Mouse (Mus musculus): ENCODE results near the gene Mrpl49. TPM values are rescaled to one million over a fixed set of nuclear protein-coding genes. Genes with fewer than 3 reads are reported as not detected.

Mrpl49 gene
- polyA plus RNA-seq, 1 experiment from 2014 or later, result 66.2 TPM

DNA sequence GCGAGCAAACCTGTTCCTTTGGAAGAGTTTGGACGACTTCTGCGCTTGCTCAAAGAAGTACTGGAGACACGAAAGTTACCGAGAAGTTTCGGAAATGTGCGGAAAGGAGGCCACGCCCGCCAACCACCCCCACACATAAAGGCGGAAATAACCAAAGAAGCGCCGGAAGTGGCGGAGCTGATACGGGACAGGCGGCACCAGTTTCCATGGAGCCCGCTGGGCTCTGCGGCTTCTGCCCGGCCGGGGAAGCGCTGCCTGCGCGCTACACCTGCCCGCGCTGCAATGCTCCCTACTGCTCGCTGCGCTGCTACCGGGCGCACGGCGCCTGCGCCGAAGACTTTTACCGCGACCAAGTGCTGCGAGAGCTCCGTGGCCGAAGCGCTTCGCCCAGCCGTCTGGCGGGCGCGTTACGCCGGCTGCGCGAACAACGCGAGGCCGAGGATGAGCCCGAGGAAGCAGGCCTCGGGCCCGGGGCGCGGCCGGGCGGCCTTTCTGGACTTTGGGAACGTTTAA, 3.5 kb upstream of the Mrpl49 start, which contains the start of gene Znhit2:
Znhit2 (plus strand) TSS at position 172 of the 513 bp plus-strand sequence.
- peak within 1 kb of the TSS; percentile 94 for H3K4me3 ChIP-seq (replicated peaks; ENCODE audit: low read depth, low read length)
- H3K36me3 ChIP-seq (ENCODE audit: insufficient read depth, low read length), result no peaks in the 10 kb centered on the region; the same call in 1 of the 2 replicates
- ATAC-seq (replicated peaks; ENCODE audit: low FRiP score, low read depth) (peak; percentile 58), DNase-seq (ENCODE audit: low spot score) (peak; percentile 98)
- no peaks in the 10 kb centered on the region for H3K27me3 ChIP-seq (ENCODE audit: insufficient read depth, low read length)
- peak within 1 kb of the TSS; percentile 98 for H3K27ac ChIP-seq
- under 1% methylated on average over 57 of the region's 58 CpGs for WGBS
- H3K9me3 ChIP-seq (replicated peaks; ENCODE audit: low read length), result no peaks in the 10 kb centered on the region
- peak within 1 kb of the TSS; percentile 86 for H3K9ac ChIP-seq (ENCODE audit: low read depth, low read length)
- peaks cover 17% of the 10 kb centered on the region for H3K4me1 ChIP-seq (replicated peaks; ENCODE audit: insufficient read depth, low read length)
- H3K4me2 ChIP-seq (ENCODE audit: low read length), result peak within 1 kb of the TSS; percentile 100
- TF ChIP-seq CTCF (IDR thresholded peaks at IDR 0.05; ENCODE audit: low read depth), result no peak

DNA sequence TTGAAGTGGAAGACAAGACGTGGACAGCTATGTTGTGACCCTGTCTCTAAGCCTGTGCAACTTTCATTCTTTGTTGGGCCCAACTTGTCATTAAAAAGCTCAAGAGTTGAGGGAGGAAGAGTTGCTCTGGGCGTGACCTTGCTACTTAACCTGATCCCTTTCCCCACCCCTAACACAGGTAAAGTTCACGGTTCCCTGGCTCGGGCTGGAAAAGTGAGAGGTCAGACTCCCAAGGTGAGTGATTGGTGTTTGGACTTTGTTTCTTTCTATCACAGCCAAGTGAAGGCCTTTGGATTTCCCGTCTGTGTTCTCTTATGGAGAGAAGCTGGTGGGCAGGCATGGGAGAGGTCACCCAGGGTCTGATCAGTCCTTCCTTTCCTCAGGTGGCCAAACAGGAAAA, 1.4 kb upstream of the Mrpl49 start:
- no peak for TF ChIP-seq CTCF (IDR thresholded peaks at IDR 0.05; ENCODE audit: low read depth)
- peak overlapping the region; percentile 92; the same call in 1 of the 2 replicates for H3K9ac ChIP-seq (ENCODE audit: low read depth, low read length)
- DNase-seq (ENCODE audit: low spot score), result no peak

DNA sequence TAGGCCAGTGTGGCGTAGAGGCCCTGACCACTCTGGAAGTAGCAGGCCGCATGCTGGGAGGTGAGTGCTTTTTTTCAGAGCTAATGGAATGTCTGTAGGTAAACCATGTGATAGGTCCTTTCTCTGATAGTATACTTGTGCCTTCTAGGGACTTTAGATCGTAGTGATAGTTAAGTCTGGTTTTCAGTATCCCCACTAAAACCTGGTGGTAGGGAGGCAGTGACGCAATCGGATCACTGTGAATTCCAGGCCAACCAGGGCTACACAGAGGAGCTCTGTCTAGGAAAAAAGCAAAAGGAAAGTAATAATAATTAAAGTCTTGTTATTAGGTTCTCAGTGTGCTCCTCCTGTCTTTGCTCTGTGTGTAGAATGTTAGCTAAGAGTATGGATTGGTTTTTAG, 928 bp upstream of the Mrpl49 start:
- H3K4me1 ChIP-seq (replicated peaks; ENCODE audit: insufficient read depth, low read length), result peaks cover 17% of the 10 kb centered on the region
- peak overlapping the region; percentile 92 for H3K9ac ChIP-seq (ENCODE audit: low read depth, low read length)
- H3K27ac ChIP-seq, result peak overlapping the region; percentile 55
- H3K4me2 ChIP-seq (ENCODE audit: low read length), result peak overlapping the region; percentile 81
- peak overlapping the region; percentile 92 for H3K4me3 ChIP-seq (replicated peaks; ENCODE audit: low read depth, low read length)
- no peaks in the 10 kb centered on the region for H3K9me3 ChIP-seq (replicated peaks; ENCODE audit: low read length)
- H3K36me3 ChIP-seq (ENCODE audit: insufficient read depth, low read length), result peaks cover 17% of the 10 kb centered on the region
- 37% methylated on average over 5 of the region's 5 CpGs for WGBS
- no peaks in the 10 kb centered on the region for H3K27me3 ChIP-seq (ENCODE audit: insufficient read depth, low read length)
- ATAC-seq (replicated peaks; ENCODE audit: low FRiP score, low read depth), result no peak
- DNase-seq (ENCODE audit: low spot score), result no peak
- no peak for TF ChIP-seq CTCF (IDR thresholded peaks at IDR 0.05; ENCODE audit: low read depth)

More for the DNA sequence above, 1.4 kb upstream of the Mrpl49 start:
- ATAC-seq (replicated peaks; ENCODE audit: low FRiP score, low read depth), result no peak
- H3K27me3 ChIP-seq (ENCODE audit: insufficient read depth, low read length), result no peaks in the 10 kb centered on the region
- peak overlapping the region; percentile 81 for H3K4me2 ChIP-seq (ENCODE audit: low read length)
- no peaks in the 10 kb centered on the region for H3K9me3 ChIP-seq (replicated peaks; ENCODE audit: low read length)
- WGBS, result 79% methylated on average over 5 of the region's 5 CpGs
- H3K36me3 ChIP-seq (ENCODE audit: insufficient read depth, low read length), result peaks cover 13% of the 10 kb centered on the region
- peaks cover 17% of the 10 kb centered on the region for H3K4me1 ChIP-seq (replicated peaks; ENCODE audit: insufficient read depth, low read length)
- H3K27ac ChIP-seq, result peak overlapping the region; percentile 55
- H3K4me3 ChIP-seq (replicated peaks; ENCODE audit: low read depth, low read length), result peak overlapping the region; percentile 92

DNA sequence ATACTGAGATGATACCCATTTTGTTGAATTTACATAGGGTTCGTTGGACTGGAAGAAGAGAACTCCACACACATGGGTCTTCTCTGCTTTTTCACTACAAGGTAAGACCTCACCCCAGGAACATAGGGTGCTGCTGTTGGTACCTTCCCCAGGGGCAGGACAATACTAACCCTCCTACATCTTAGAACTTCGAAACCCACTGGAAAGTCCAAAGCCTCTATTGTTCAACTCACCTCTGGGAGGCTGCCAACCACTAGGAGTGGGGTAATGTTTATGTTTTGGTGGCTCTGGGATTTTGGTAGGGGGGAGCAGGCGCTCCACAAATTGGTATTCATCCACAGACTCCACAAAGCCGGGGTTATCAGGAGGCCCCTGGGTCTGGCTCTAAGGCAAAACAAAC, 889 bp downstream of the Mrpl49 start:
- peak overlapping the region; percentile 81 for H3K4me2 ChIP-seq (ENCODE audit: low read length)
- H3K4me1 ChIP-seq (replicated peaks; ENCODE audit: insufficient read depth, low read length), result peaks cover 7% of the 10 kb centered on the region
- peak overlapping the region; percentile 27; the same call in 1 of the 2 replicates for H3K27ac ChIP-seq
- H3K4me3 ChIP-seq (replicated peaks; ENCODE audit: low read depth, low read length), result peak overlapping the region; percentile 92
- H3K9ac ChIP-seq (ENCODE audit: low read depth, low read length), result peak overlapping the region; percentile 54
- no peak for ATAC-seq (replicated peaks; ENCODE audit: low FRiP score, low read depth)
- peaks cover 33% of the 10 kb centered on the region for H3K36me3 ChIP-seq (ENCODE audit: insufficient read depth, low read length)
- 55% methylated on average over 4 of the region's 4 CpGs for WGBS
- H3K9me3 ChIP-seq (replicated peaks; ENCODE audit: low read length), result no peaks in the 10 kb centered on the region
- no peak for TF ChIP-seq CTCF (IDR thresholded peaks at IDR 0.05; ENCODE audit: low read depth)
- H3K27me3 ChIP-seq (ENCODE audit: insufficient read depth, low read length), result no peaks in the 10 kb centered on the region
- no peak for DNase-seq (ENCODE audit: low spot score)

DNA sequence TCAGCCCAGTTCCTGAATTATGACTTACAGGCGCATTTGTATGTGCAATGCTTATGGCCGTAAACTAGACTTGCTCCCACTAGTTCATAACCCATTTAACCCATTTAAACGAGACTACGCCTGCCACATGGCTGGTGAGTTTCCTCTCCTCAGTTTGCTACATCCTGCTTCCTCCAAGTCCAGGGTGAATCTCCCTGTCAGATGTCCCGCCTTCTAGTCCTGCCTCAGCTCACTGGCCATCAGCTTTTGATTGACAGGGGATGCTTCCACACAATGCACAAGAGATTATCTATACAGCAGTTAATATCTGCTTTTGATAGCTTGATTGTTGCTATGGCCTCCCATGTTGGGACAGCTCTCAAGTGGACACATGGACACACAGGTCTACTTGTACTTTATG, 3.3 kb downstream of the Mrpl49 start:
- peaks cover 57% of the 10 kb centered on the region for H3K36me3 ChIP-seq (ENCODE audit: insufficient read depth, low read length)
- H3K27me3 ChIP-seq (ENCODE audit: insufficient read depth, low read length), result no peaks in the 10 kb centered on the region
- no peak overlapping the region for H3K9ac ChIP-seq (ENCODE audit: low read depth, low read length)
- 74% methylated on average over 5 of the region's 5 CpGs for WGBS
- DNase-seq (ENCODE audit: low spot score) (no peak), ATAC-seq (replicated peaks; ENCODE audit: low FRiP score, low read depth) (no peak)
- no peaks in the 10 kb centered on the region for H3K9me3 ChIP-seq (replicated peaks; ENCODE audit: low read length)
- H3K4me1 ChIP-seq (replicated peaks; ENCODE audit: insufficient read depth, low read length), result peaks cover 7% of the 10 kb centered on the region; the same call in 1 of the 2 replicates
- no peak for TF ChIP-seq CTCF (IDR thresholded peaks at IDR 0.05; ENCODE audit: low read depth)
- H3K4me3 ChIP-seq (replicated peaks; ENCODE audit: low read depth, low read length), result no peak overlapping the region
- no peak overlapping the region for H3K27ac ChIP-seq
- no peak overlapping the region for H3K4me2 ChIP-seq (ENCODE audit: low read length)

DNA sequence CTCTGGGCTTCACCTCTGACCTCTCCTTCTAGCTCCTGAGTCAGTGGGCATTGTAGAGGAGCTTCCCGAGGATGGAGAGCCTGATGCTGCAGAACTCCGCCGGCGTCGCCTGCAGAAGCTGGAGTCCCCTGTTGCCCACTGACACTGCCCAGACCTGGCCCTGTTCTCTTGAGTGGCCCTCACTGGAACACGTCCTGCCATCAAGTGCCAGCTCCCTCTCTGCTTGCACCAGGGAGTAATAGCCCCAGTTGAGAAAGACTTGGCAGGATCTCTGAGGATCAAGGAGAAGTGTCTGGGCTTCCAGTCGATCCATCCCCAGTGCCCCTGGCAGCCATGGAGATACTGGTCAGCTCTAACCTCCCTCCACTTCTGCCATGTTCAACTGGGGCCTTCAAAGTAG, 5.1 kb downstream of the Mrpl49 start:
- H3K27ac ChIP-seq, result no peak overlapping the region
- no peak for DNase-seq (ENCODE audit: low spot score)
- no peak overlapping the region for H3K4me3 ChIP-seq (replicated peaks; ENCODE audit: low read depth, low read length)
- H3K4me2 ChIP-seq (ENCODE audit: low read length), result no peak overlapping the region
- TF ChIP-seq CTCF (IDR thresholded peaks at IDR 0.05; ENCODE audit: low read depth), result no peak
- ATAC-seq (replicated peaks; ENCODE audit: low FRiP score, low read depth), result no peak
- H3K36me3 ChIP-seq (ENCODE audit: insufficient read depth, low read length), result peaks cover 69% of the 10 kb centered on the region
- H3K27me3 ChIP-seq (ENCODE audit: insufficient read depth, low read length), result no peaks in the 10 kb centered on the region
- peaks cover 14% of the 10 kb centered on the region for H3K4me1 ChIP-seq (replicated peaks; ENCODE audit: insufficient read depth, low read length)
- no peaks in the 10 kb centered on the region for H3K9me3 ChIP-seq (replicated peaks; ENCODE audit: low read length)
- H3K9ac ChIP-seq (ENCODE audit: low read depth, low read length), result no peak overlapping the region
- 82% methylated on average over 7 of the region's 7 CpGs for WGBS

Data from kidney, postnatal 0 days (tissue).